Mouse (Mus musculus) megakaryocyte progenitor cell, adult 5-6 weeks (primary cell): ENCODE results near the gene Etv4. TPM values are rescaled to one million over a fixed set of nuclear protein-coding genes. Genes with fewer than 3 reads are reported as not detected.

Experiments
- ATAC-seq: replicated peaks from 2 replicates; pipeline ENCODE4 v1.8.0; 2016; ENCODE audit warnings: mild to moderate bottlenecking, moderate TSS enrichment, inconsistent platforms; ENCODE audit not compliant: poor library complexity
- total RNA-seq, 2 experiments: library from RNA; stranded (forward) in 1 of 2; stranded (reverse) in 1 of 2; fragments of 157-497, 149-512 nt in 1 of 2; fragments of 200-1000 nt in 1 of 2; gene quantifications; 2 replicates each; pipeline versions ENCODE4 v1.2.3 to v1.2.4; 2015 to 2017

Gene Etv4
- total RNA-seq, 2 experiments from 2014 or later, result 0.05 TPM; not detected in 1

GRCm38 (mm10) chr11:101787432-101787831, 2.3 kb upstream of the Etv4 start:
- no peak for ATAC-seq

GRCm38 (mm10) chr11:101786651-101787050, 1.5 kb upstream of the Etv4 start:
- no peak for ATAC-seq

- no peak for ATAC-seq
These were observed 658 bp upstream of the Etv4 start for GRCm38 (mm10) chr11:101785852-101786205.

GRCm38 (mm10) chr11:101784488-101785142, 556 bp downstream of the Etv4 start:
- ATAC-seq, result no peak

DNA sequence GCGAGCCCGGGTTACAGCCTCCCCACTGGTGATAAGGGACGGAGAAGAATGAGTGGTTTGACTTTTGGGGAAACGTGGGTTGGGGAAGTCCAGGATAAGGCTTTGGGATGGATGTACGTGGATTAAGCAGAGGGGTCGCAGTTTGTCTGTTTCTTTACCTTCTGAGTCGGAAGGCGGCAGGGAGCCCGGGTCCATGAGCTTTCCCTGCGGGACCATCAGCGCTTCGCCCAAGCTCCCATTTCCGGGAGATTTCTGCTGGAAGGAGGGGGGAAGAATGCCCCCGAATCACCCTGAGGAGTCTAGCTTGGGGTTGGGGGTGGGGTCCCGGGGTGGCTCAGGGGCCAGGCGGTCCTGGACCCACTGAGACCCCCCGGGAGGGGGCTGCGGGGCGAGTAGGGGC, 1.1 kb downstream of the Etv4 start:
- ATAC-seq, result no peak

GRCm38 (mm10) chr11:101783584-101783983, 1.6 kb downstream of the Etv4 start:
- no peak for ATAC-seq

GRCm38 (mm10) chr11:101783135-101783534, 2.0 kb downstream of the Etv4 start:
- no peak for ATAC-seq

DNA sequence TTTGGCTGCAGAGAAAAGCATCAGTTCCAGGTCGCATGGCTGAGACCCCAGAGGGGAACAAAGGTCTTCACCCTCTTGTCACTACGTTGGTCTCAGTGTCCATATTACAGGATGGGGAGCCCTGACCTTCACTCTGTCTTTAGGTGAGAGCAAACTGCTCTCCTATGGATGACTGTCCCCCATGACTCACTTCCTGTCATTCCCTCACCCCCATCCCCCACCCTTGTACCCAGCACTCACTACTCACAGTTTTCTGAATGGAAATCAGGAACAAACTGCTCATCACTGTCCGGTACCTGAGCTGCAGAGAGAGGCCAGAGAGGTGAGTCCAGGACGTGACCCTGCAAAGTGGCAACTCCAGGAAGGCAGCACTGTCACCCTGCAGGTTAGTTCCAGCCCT, 8.3 kb downstream of the Etv4 start:
- no peak for ATAC-seq

- ATAC-seq, result no peak
These were observed 12.7 kb downstream of the Etv4 start for GRCm38 (mm10) chr11:101772449-101772848.

GRCm38 (mm10) chr11:101772027-101772426, 13.1 kb downstream of the Etv4 start:
- no peak for ATAC-seq

DNA sequence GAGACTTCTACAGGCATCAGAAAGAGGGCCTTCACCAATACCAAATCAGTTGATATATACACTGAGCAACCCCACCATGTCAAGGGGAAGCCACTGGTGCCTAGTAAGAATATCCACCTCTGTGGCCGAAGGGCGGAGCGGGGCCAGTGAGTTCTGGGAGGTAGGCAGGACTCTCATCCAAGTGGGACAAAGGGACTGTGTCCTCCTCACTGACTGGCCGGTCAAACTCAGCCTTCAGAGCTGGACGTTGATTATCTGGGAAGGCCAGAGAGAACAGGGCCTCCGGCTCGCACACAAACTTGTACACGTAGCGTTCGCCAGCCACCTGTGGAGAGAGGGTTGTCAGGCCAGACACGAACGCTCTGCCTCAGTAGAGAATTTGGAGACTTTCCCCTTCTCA, 14.9 kb downstream of the Etv4 start:
- no peak for ATAC-seq

DNA sequence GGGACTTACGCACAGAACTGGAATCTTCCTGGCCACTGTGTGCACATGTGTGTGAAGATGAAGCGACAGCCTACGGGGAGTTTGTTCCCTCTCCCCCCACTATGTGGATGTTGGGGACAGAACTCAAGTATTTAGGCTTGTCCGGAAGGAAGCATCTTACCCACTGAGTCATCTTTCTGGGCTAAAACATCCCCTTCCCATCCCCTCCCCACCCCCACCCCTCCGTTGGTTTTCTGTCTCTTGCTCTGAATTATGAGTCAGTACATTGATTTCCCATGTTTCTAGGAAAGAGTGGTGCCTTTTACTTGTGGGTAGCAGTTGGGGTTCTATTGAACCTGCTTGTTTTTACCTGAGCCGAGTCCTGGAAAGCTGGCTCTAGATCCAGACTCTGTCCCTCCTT, 16.4 kb downstream of the Etv4 start:
- no peak for ATAC-seq

GRCm38 (mm10) chr11:101767326-101767725, 17.8 kb downstream of the Etv4 start:
- ATAC-seq, result no peak

GRCm38 (mm10) chr11:101764546-101764945, 20.6 kb downstream of the Etv4 start:
- no peak for ATAC-seq

DNA sequence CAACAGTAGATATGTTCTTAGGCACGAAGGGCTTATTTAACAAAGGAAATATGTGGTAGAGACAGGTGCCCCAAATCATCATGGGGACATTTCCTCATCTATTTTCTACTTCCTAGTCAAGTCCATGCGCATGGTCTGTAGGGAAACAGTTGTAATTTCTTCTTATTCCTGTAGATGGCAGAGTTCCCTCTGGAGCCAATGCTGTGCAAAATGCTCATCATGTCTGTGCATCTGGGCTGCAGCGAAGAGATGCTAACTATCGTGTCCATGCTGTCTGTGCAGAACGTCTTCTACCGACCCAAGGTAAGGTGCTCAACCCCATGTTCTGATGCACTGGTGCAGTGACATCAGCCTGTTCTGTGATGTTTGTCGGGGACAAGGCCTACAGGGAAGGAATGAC, 21.4 kb downstream of the Etv4 start:
- peak; percentile 85 for ATAC-seq

GRCm38 (mm10) chr11:101759530-101759929, 25.6 kb downstream of the Etv4 start:
- ATAC-seq, result peak; percentile 69

DNA sequence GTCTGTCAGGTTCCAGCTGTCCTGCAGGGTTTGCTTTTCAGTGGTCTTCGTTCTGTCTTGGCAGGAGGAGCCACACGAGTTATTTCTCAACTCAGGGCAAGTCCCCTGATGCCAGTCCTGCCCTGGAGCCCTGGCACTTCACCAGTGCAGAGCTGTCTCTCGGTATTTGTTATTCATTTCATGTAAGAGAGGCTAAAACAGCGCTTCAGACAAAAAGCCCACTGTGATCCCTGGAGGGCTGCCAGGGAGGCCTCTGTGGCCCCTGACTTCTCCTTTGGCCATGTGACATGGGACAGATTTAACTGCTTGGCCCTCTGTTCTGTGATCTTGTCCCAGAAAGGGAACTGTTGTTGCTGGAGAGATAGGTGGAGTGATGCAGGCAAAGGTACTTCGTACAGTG, 26.7 kb downstream of the Etv4 start:
- no peak for ATAC-seq

GRCm38 (mm10) chr11:101757366-101757765, 27.8 kb downstream of the Etv4 start:
- no peak for ATAC-seq

- ATAC-seq, result no peak
These were observed 28.6 kb downstream of the Etv4 start for GRCm38 (mm10) chr11:101756616-101757015.

- ATAC-seq, result no peak
These were observed 51.6 kb downstream of the Etv4 start for GRCm38 (mm10) chr11:101733596-101733995.

DNA sequence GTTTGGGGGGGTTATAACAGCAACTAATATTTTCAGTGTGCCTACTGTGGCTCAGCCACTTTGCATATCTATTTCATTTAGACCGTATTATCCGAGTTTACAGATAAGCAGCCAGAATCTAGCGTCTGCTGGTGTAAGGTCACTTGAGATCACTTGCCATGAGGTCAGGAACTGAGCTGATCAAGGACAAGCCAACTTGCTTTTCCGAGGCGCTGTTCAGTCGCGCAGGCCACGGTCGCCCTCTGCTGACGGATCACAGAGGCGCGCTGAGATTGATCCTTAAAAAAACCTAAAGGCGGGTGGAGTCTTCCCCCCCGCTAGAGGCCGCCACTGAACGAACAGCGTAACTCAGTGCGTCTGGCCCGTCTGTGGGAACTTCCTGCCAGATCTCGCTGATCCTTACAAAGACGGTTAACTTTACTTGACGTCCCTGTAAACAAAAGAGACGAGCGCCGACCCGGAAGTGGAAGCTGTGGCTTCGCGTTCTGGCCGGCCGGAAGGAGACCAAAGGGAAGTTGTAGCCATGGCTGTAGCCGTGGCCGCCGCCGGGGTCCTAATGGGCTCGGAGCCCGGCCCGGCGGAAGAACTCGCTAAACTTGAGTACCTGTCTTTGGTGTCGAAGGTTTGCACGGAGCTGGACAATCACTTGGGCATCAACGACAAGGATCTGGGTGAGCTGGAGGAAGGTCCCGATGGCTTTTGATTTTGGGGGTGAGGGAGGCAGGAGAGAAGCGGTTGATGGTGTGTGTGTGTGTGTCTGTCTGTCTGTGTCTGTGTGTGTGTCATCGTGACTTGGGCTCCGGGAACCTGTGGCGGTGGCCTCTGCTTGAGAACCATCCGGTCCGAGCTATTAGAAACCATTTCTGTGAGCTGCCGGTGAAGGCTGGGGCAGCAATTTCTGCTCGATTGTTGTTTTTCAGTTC, 52.4 kb downstream of the Etv4 start, which contains the start of gene Dhx8:
TSS of gene Dhx8 (plus strand) at position 402 of the 923 bp plus-strand sequence.
- peak; percentile 99 for ATAC-seq

DNA sequence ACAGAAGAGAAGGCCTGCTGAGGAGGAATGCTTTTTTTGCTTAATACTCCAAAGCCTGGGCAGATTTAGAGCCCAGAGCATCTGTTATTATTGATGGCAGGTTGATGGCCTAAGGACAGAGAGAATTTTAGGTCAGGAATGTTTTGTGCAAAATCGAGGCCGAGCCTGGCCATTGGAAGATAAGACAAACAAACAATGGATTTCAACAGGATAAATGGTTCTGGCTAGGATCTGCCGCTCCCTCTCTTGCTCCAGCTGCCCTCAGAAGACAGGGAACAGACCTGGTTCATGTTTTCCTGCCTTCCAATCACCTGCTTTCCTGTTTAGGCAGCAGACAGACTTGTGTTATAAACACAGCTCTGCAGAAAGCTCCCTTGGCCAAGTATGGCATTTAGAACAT, 55.9 kb downstream of the Etv4 start:
- ATAC-seq, result no peak
